Mouse (Mus musculus): ENCODE data around the gene Zmiz2. TPM values are rescaled to one million over a fixed set of nuclear protein-coding genes. Genes with fewer than 3 reads are reported as not detected.

Gene Zmiz2
- polyA plus RNA-seq, 1 experiment from 2014 or later, result 7.0 TPM

Small RNA genes within 50 kb of the gene (microRNA-seq; reads per million reads assigned to microRNA genes)
- gene Mir7651, result 2.1 reads per million

Other genes starting within 250 kb of the Zmiz2 start
- 0.54 TPM in 1 of 2 replicates, not detected in the other for gene A730071L15Rik, start 189.0 kb upstream of the Zmiz2 start, polyA plus RNA-seq (2016; fragmentation: Nextera tagmentation; extraction: Ambion mirVana)
- gene Nudcd3, start 188.7 kb upstream of the Zmiz2 start, polyA plus RNA-seq (2016; fragmentation: Nextera tagmentation; extraction: Ambion mirVana), result 35.5 and 36.7 TPM in 2 replicates
- 0.05 TPM in 1 of 2 replicates, not detected in the other for gene Npc1l1, start 158.9 kb upstream of the Zmiz2 start, polyA plus RNA-seq (2016; fragmentation: Nextera tagmentation; extraction: Ambion mirVana)
- 64.2 and 67.1 TPM in 2 replicates for gene Ddx56, start 121.3 kb upstream of the Zmiz2 start, polyA plus RNA-seq (2016; fragmentation: Nextera tagmentation; extraction: Ambion mirVana)
- gene Tmed4, start 114.2 kb upstream of the Zmiz2 start, polyA plus RNA-seq (2016; fragmentation: Nextera tagmentation; extraction: Ambion mirVana), result 85.4 and 87.9 TPM in 2 replicates
- gene Ogdh, start 97.4 kb upstream of the Zmiz2 start, polyA plus RNA-seq (2016; fragmentation: Nextera tagmentation; extraction: Ambion mirVana), result 284 and 289 TPM in 2 replicates
- gene Ppia, start 26.4 kb downstream of the Zmiz2 start, polyA plus RNA-seq (2016; fragmentation: Nextera tagmentation; extraction: Ambion mirVana), result 4,539 and 4,606 TPM in 2 replicates
- 306 TPM in 2 replicates for gene H2afv, start 55.4 kb downstream of the Zmiz2 start, polyA plus RNA-seq (2016; fragmentation: Nextera tagmentation; extraction: Ambion mirVana)
- 29.8 and 32.6 TPM in 2 replicates for gene Purb, start 86.8 kb downstream of the Zmiz2 start, polyA plus RNA-seq (2016; fragmentation: Nextera tagmentation; extraction: Ambion mirVana)
- 0.23 and 0.60 TPM in 2 replicates for gene Myo1g, start 131.9 kb downstream of the Zmiz2 start, polyA plus RNA-seq (2016; fragmentation: Nextera tagmentation; extraction: Ambion mirVana)
- gene Ccm2, start 157.8 kb downstream of the Zmiz2 start, polyA plus RNA-seq (2016; fragmentation: Nextera tagmentation; extraction: Ambion mirVana), result 61.2 and 64.1 TPM in 2 replicates
- 0.60 and 2.0 TPM in 2 replicates for gene Nacad, start 217.0 kb downstream of the Zmiz2 start, polyA plus RNA-seq (2016; fragmentation: Nextera tagmentation; extraction: Ambion mirVana)
- 49.9 and 52.5 TPM in 2 replicates for gene Tbrg4, start 237.0 kb downstream of the Zmiz2 start, polyA plus RNA-seq (2016; fragmentation: Nextera tagmentation; extraction: Ambion mirVana)
- gene Wap, start 249.6 kb downstream of the Zmiz2 start, polyA plus RNA-seq (2016; fragmentation: Nextera tagmentation; extraction: Ambion mirVana), result not detected in 2 replicates